Mouse (Mus musculus): ENCODE data around the gene Dnmt3a. TPM values are rescaled to one million over a fixed set of nuclear protein-coding genes. Genes with fewer than 3 reads are reported as not detected.
A peak's percentile ranks its signal among the peaks of the same experiment; 100 is the strongest.

Dnmt3a gene
- total RNA-seq, 2 experiments from 2014 or later = 91.4 to 116 TPM

- DNase-seq (ENCODE audit: extremely low spot score in 1 of 2, low spot score in 1 of 2) = no peak
These were observed 65.2 kb downstream of the Dnmt3a start for GRCm38 (mm10) chr12:3870859-3871462.

GRCm38 (mm10) chr12:3871637-3872036, 65.8 kb downstream of the Dnmt3a start:
- DNase-seq (ENCODE audit: extremely low spot score in 1 of 2, low spot score in 1 of 2) = peak in 1 of 2 experiments; percentile 68

- no peak for DNase-seq (ENCODE audit: extremely low spot score in 1 of 2, low spot score in 1 of 2)
These were observed 66.8 kb downstream of the Dnmt3a start for GRCm38 (mm10) chr12:3872410-3873230.

GRCm38 (mm10) chr12:3875474-3875873, 69.7 kb downstream of the Dnmt3a start:
- DNase-seq (ENCODE audit: extremely low spot score in 1 of 2, low spot score in 1 of 2) = no peak

GRCm38 (mm10) chr12:3877376-3877775, 71.6 kb downstream of the Dnmt3a start:
- DNase-seq (ENCODE audit: extremely low spot score in 1 of 2, low spot score in 1 of 2) = no peak

- no peak for DNase-seq (ENCODE audit: extremely low spot score in 1 of 2, low spot score in 1 of 2)
These were observed 75.7 kb downstream of the Dnmt3a start for GRCm38 (mm10) chr12:3881474-3881873.

- DNase-seq (ENCODE audit: extremely low spot score in 1 of 2, low spot score in 1 of 2) = no peak
These were observed 79.2 kb downstream of the Dnmt3a start for GRCm38 (mm10) chr12:3884892-3885493.

- DNase-seq (ENCODE audit: extremely low spot score in 1 of 2, low spot score in 1 of 2) = no peak
These were observed 80.8 kb downstream of the Dnmt3a start for GRCm38 (mm10) chr12:3886601-3887000.

GRCm38 (mm10) chr12:3887515-3888325, 81.9 kb downstream of the Dnmt3a start:
- peak; percentile 35 to 47 for DNase-seq (ENCODE audit: extremely low spot score in 1 of 2, low spot score in 1 of 2)

- DNase-seq (ENCODE audit: extremely low spot score in 1 of 2, low spot score in 1 of 2) = no peak
These were observed 84.2 kb downstream of the Dnmt3a start for GRCm38 (mm10) chr12:3889875-3890635.

- DNase-seq (ENCODE audit: extremely low spot score in 1 of 2, low spot score in 1 of 2) = no peak
These were observed 85.2 kb downstream of the Dnmt3a start for GRCm38 (mm10) chr12:3890753-3891751.

GRCm38 (mm10) chr12:3891779-3892239, 86.0 kb downstream of the Dnmt3a start:
- no peak for DNase-seq (ENCODE audit: extremely low spot score in 1 of 2, low spot score in 1 of 2)

GRCm38 (mm10) chr12:3892240-3893059, 86.6 kb downstream of the Dnmt3a start:
- DNase-seq (ENCODE audit: extremely low spot score in 1 of 2, low spot score in 1 of 2) = no peak

GRCm38 (mm10) chr12:3893335-3893734, 87.5 kb downstream of the Dnmt3a start:
- DNase-seq (ENCODE audit: extremely low spot score in 1 of 2, low spot score in 1 of 2) = no peak

GRCm38 (mm10) chr12:3894525-3894924, 88.7 kb downstream of the Dnmt3a start:
- no peak for DNase-seq (ENCODE audit: extremely low spot score in 1 of 2, low spot score in 1 of 2)

GRCm38 (mm10) chr12:3897057-3897545, 91.3 kb downstream of the Dnmt3a start:
- no peak for DNase-seq (ENCODE audit: extremely low spot score in 1 of 2, low spot score in 1 of 2)

- no peak for DNase-seq (ENCODE audit: extremely low spot score in 1 of 2, low spot score in 1 of 2)
These were observed 93.0 kb downstream of the Dnmt3a start for GRCm38 (mm10) chr12:3898811-3899210.

GRCm38 (mm10) chr12:3905436-3905835, 99.6 kb downstream of the Dnmt3a start:
- DNase-seq (ENCODE audit: extremely low spot score in 1 of 2, low spot score in 1 of 2) = no peak
